Mouse (Mus musculus) neural tube, embryonic 15.5 days (tissue): ENCODE data around the gene Nktr. TPM values are rescaled to one million over a fixed set of nuclear protein-coding genes. Genes with fewer than 3 reads are reported as not detected.

ENCODE experiments used
- ATAC-seq: fragments of 200-750 bp; cut with Nextera tagmentation; 2 replicates; pipeline ENCODE4 v1.8.0; 2017; ENCODE audit warnings: mild to moderate bottlenecking, moderate TSS enrichment, moderate library complexity; ENCODE audit not compliant: low FRiP score
- H3K27ac ChIP-seq: fragments of 300-500 bp; sonication (generic); replicated peaks from 2 replicates; pipeline ENCODE4 v1.5.1; 2015; ENCODE audit warnings: mild to moderate bottlenecking, inconsistent platforms
- H3K27me3 ChIP-seq: fragments of 300-500 bp; sonication (generic); replicated peaks from 2 replicates; pipeline ENCODE4 v1.6.1; 2015; ENCODE audit warnings: inconsistent platforms
- H3K36me3 ChIP-seq: fragments of 300-500 bp; sonication (generic); 2 replicates; pipeline ENCODE4 v1.6.1; 2015; ENCODE audit warnings: inconsistent platforms
- H3K4me1 ChIP-seq: fragments of 300-500 bp; sonication (generic); 2 replicates; pipeline ENCODE4 v1.6.1; 2015; ENCODE audit warnings: inconsistent platforms
- H3K4me2 ChIP-seq: fragments of 300-500 bp; sonication (generic); 2 replicates; pipeline ENCODE4 v1.6.1; 2015; ENCODE audit warnings: inconsistent platforms, mild to moderate bottlenecking, moderate library complexity
- H3K4me3 ChIP-seq: fragments of 300-500 bp; sonication (generic); replicated peaks from 2 replicates; pipeline ENCODE4 v1.5.1; 2015; ENCODE audit warnings: mild to moderate bottlenecking, inconsistent platforms
- H3K9ac ChIP-seq: fragments of 300-500 bp; sonication (generic); replicated peaks from 2 replicates; pipeline ENCODE4 v1.6.1; 2015; ENCODE audit warnings: mild to moderate bottlenecking, inconsistent platforms
- H3K9me3 ChIP-seq: fragments of 300-500 bp; sonication (generic); replicated peaks from 2 replicates; pipeline ENCODE4 v1.6.1; 2016; ENCODE audit warnings: inconsistent platforms
- WGBS: fragments of 180-500 bp; shearing (Covaris S2); methylation state at CpG from one replicate; pipeline ENCODE4 v1.1.7; 2015; ENCODE audit warnings: mixed read lengths; 5-methylcytosine and 5-hydroxymethylcytosine counted together
- polyA plus RNA-seq: library from polyadenylated mRNA; unstranded; fragments of >200 nt; fragmentation: Nextera tagmentation; extraction: Ambion mirVana; gene quantifications from 2 replicates; pipeline ENCODE4 v1.2.1, GENCODE M21; 2015

Gene Nktr
- polyA plus RNA-seq, 1 experiment from 2014 or later, result 52.8 TPM

- no peaks in the 10 kb centered on the region; the same call in 1 of the 2 replicates for H3K27me3 ChIP-seq
- H3K4me1 ChIP-seq, result peaks cover 22% of the 10 kb centered on the region
- WGBS, result 51% methylated on average over 24 of the region's 24 CpGs
- no peak within 1 kb of the TSS for H3K4me3 ChIP-seq
- no peaks in the 10 kb centered on the region for H3K9me3 ChIP-seq
- no peak within 1 kb of the TSS for H3K9ac ChIP-seq
- no peak within 1 kb of the TSS for H3K4me2 ChIP-seq
- no peak within 1 kb of the TSS for H3K27ac ChIP-seq
- H3K36me3 ChIP-seq, result no peaks in the 10 kb centered on the region
- ATAC-seq, result no peak
Measured at GRCm38 (mm10) chr9:121791757-121792521, 73.0 kb downstream of the Nktr start, which contains the start of gene Hhatl. Gene Hhatl, minus strand, starts transcription at chr9:121792507.

GRCm38 (mm10) chr9:121794972-121795539 lies 76.1 kb downstream of the Nktr start:
- Histone ChIP-seq H3K4me3 (no peak overlapping the region), H3K36me3 (no peaks in the 10 kb centered on the region), H3K27ac (0 out of 2 replicates have a peak overlapping the region, but pooled peaks have one; percentile 37), H3K4me2 (no peak overlapping the region), H3K27me3 (no peaks in the 10 kb centered on the region; the same call in 1 of the 2 replicates), H3K9me3 (no peaks in the 10 kb centered on the region), H3K4me1 (peaks cover 27% of the 10 kb centered on the region), H3K9ac (no peak overlapping the region)
- 21% methylated on average over 1 of the region's 1 CpGs for WGBS
- ATAC-seq, result no peak

GRCm38 (mm10) chr9:121797722-121798121 lies 78.8 kb downstream of the Nktr start:
- Histone ChIP-seq H3K4me3 (no peak overlapping the region), H3K27me3 (no peaks in the 10 kb centered on the region; the same call in 1 of the 2 replicates), H3K4me2 (no peak overlapping the region), H3K27ac (no peak overlapping the region), H3K4me1 (peaks cover 24% of the 10 kb centered on the region), H3K9me3 (no peaks in the 10 kb centered on the region), H3K9ac (no peak overlapping the region), H3K36me3 (no peaks in the 10 kb centered on the region)
- WGBS, result 18% methylated on average over 12 of the region's 12 CpGs
- no peak for ATAC-seq

- Histone ChIP-seq H3K4me1 (peaks cover 24% of the 10 kb centered on the region), H3K4me3 (no peak overlapping the region), H3K9ac (no peak overlapping the region), H3K9me3 (no peaks in the 10 kb centered on the region), H3K27me3 (no peaks in the 10 kb centered on the region; the same call in 1 of the 2 replicates), H3K4me2 (no peak overlapping the region), H3K27ac (no peak overlapping the region), H3K36me3 (no peaks in the 10 kb centered on the region)
- WGBS, result 59% methylated on average over 6 of the region's 6 CpGs
- ATAC-seq, result no peak
Measured at GRCm38 (mm10) chr9:121798887-121799520, 80.0 kb downstream of the Nktr start.

GRCm38 (mm10) chr9:121802747-121803146 lies 83.8 kb downstream of the Nktr start:
- H3K27ac ChIP-seq, result no peak overlapping the region

More at GRCm38 (mm10) chr9:121802747-121803146, 83.8 kb downstream of the Nktr start:
- H3K9me3 ChIP-seq, result no peaks in the 10 kb centered on the region
- 74% methylated on average over 7 of the region's 7 CpGs for WGBS
- ATAC-seq, result no peak
- H3K9ac ChIP-seq, result no peak overlapping the region
- H3K4me2 ChIP-seq, result no peak overlapping the region
- peaks cover 8% of the 10 kb centered on the region; the same call in 1 of the 2 replicates for H3K4me1 ChIP-seq
- no peaks in the 10 kb centered on the region; the same call in 1 of the 2 replicates for H3K27me3 ChIP-seq
- H3K4me3 ChIP-seq, result no peak overlapping the region
- H3K36me3 ChIP-seq, result no peaks in the 10 kb centered on the region

Other genes starting within 250 kb of the Nktr start
- 102 and 127 TPM in 2 replicates for gene Cck, start 223.5 kb upstream of the Nktr start, polyA plus RNA-seq
- 0.77 TPM in 1 of 2 replicates, not detected in the other for gene Lyzl4, start 77.1 kb upstream of the Nktr start, polyA plus RNA-seq
- gene Vipr1, start 76.5 kb upstream of the Nktr start, polyA plus RNA-seq, result 0.38 and 1.1 TPM in 2 replicates
- gene Sec22c, start 13.7 kb upstream of the Nktr start, polyA plus RNA-seq, result 20.0 and 21.3 TPM in 2 replicates
- gene Ss18l2, start 8.8 kb upstream of the Nktr start, polyA plus RNA-seq, result 182 and 206 TPM in 2 replicates
- gene Zfp651, start 40.2 kb downstream of the Nktr start, polyA plus RNA-seq, result 27.9 and 36.3 TPM in 2 replicates
- 2.7 and 3.6 TPM in 2 replicates for gene Klhl40, start 58.4 kb downstream of the Nktr start, polyA plus RNA-seq
- 0.38 and 0.64 TPM in 2 replicates for gene Hhatl, start 73.3 kb downstream of the Nktr start, polyA plus RNA-seq
- gene Ccdc13, start 120.3 kb downstream of the Nktr start, polyA plus RNA-seq, result 2.1 and 4.0 TPM in 2 replicates
- gene Higd1a, start 139.2 kb downstream of the Nktr start, polyA plus RNA-seq, result 149 and 169 TPM in 2 replicates
- gene Ackr2, start 179.2 kb downstream of the Nktr start, polyA plus RNA-seq, result 1.5 and 1.7 TPM in 2 replicates
- gene Cyp8b1, start 197.1 kb downstream of the Nktr start, polyA plus RNA-seq, result not detected in 2 replicates
- 1.9 and 2.4 TPM in 2 replicates for gene Fam198a, start 231.8 kb downstream of the Nktr start, polyA plus RNA-seq